Mouse (Mus musculus) megakaryocyte, adult 5-6 weeks (primary cell): ENCODE measurements around the gene Ankrd35. TPM values are rescaled to one million over a fixed set of nuclear protein-coding genes. Genes with fewer than 3 reads are reported as not detected.
"Not testable (repeated sequence)": the region's sequence is repeated elsewhere in the genome, so short reads cannot be mapped to it uniquely, and the experiment has no call there.

Experiments
- ATAC-seq: 2 replicates; pipeline ENCODE4 v1.8.0; 2016; ENCODE audit warnings: mild to moderate bottlenecking, inconsistent platforms; ENCODE audit not compliant: poor library complexity, severe bottlenecking
- total RNA-seq, 2 experiments: library from RNA; stranded (forward) in 1 of 2; stranded (reverse) in 1 of 2; fragments of 153-499, 151-499 nt in 1 of 2; fragments of 221-1000, 200-1000 nt in 1 of 2; gene quantifications; 2 replicates each; pipeline versions ENCODE4 v1.2.3 to v1.2.4; 2015 to 2017

Gene Ankrd35
- total RNA-seq, 2 experiments from 2014 or later, result not detected

DNA sequence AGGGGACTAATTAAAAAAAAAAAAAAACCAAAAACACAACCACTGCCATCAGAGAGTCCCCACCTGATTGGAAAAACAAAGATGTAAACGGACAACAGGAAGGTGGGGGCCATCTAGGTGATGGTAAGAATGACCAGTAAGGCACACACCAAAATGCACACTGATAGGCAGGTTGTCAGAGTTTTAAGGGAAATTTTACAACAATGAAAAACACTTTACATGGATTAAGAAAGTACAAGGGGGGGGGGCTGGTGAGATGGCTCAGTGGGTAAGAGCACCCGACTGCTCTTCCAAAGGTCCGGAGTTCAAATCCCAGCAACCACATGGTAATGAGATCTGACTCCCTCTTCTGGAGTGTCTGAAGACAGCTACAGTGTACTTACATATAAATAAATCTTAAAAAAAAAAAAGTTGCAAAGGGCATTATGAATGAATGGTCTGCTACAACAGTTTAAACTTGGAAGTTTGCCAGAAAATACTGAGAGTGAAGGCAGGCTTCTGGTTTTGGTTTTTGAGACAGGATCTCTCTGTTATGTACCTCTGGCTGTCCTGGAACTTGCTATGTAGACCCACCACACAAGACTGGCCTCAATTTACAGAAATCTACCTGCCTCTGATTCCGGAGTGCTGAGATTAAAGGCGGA lies 1.4 kb upstream of the Ankrd35 start:
- ATAC-seq, result no peak

DNA sequence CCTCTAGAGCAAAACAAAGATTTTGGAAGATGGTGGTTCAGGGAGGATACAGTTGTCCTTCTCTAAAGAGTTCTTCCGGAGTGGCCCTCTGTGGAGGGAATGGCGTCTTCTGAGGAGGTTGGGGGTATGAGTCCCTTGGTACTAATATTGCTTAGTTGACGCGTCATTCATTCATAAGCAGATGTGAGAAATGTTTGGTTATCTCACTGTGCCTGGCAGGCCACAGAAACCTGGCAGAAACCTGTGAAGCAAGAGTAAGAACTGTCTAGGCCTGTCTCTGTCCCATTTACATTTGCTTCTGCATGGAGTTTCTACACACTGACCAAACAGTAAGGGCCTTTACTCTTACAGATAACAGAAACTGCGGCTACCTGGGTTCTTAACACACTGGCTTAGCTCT lies 1.6 kb downstream of the Ankrd35 start:
- no peak for ATAC-seq

DNA sequence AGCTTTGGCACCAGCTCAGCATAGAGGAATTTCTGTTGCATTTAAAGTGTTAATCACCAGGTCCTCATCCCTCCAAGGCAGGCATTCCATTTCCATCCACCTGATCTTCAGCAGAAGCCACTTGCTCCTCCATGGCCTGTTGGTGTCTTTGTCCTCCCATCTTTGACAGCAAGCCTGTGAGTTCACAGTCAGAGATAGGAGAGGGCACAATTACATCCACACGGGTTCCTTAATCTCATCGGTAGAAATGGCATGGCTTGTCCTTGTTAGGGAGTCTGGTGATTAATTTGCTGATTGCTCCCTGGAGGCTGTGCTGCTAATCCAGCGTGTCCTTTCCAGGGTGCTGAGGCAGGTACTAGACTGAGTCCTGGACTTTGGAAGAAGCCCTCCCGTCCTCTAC lies 3.6 kb downstream of the Ankrd35 start:
- no peak for ATAC-seq

DNA sequence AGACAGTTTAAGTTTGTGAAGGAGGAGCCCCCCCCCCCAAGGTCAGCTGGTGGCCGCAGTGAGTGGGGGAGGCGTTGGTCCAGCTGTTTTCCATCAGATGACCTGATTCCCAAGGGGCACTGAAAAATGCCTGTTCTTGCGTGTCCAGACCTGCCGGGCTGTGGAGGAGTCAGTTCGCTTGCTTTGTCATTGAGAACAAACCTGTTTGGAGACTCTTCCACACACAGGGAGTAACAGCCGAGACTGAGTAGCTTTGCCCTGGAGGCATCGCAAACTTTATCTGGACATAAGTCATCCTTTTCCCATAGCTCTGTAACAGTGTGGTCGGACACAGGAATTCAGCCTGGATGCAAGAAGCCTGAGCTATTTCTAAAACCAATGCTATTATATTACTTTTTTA lies 4.5 kb downstream of the Ankrd35 start:
- no peak for ATAC-seq

DNA sequence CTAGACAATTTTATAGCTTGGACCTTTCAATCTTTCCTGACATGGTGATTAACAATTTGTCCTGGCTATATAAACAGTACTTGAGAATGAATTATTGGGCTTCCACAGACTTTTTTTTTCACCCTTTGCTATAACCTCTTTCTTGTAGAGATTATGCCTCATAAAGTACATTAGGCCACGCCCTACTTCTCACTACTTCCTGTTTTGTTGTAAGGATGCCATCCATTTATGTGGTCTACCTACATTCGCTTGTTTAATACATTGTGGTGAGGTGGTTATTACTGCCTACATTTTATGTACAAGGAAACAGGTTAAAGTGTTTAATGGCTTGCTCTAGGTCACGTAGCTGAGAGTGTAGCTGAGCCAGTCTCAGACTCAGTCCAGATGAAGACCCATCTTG lies 5.2 kb downstream of the Ankrd35 start:
- ATAC-seq, result no peak

DNA sequence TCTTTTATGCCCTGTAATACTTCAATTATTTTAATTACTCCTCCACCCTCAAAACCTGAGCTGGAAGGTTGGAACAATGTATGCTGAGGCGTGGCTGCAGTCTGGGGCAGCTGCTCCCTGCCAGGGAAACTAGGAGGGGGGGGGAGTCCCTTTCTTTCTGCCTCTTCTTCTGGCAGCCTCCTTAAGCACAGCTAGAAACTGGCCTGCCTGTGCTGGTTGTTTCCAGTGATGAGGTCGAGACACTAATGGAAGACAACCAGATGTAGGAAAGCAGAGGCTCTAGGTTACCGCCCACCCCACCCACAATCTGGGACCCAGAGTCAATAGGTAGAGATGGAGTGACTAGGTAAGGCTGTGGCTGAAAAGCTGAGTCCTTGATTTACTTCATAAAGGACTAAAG lies 5.8 kb downstream of the Ankrd35 start:
- ATAC-seq, result no peak

DNA sequence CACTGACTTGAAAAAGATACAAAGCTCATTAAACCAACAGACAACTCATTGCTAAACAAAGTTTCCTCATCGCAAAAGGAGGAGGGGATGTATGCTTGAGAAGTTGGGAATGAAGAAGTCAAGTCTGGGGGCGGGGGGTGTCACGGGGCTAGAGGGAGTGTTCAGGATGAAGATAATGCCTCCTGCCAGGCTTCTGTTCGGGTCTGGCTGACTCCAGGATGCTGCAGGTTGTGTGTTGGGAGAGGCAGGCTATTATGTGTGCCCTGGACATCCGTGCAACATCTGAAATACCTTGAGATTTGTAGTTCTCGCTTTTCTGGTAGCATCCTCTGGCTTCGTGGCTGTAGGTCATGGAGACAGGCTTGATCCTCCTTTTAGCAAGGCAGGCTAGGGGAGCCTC lies 8.5 kb downstream of the Ankrd35 start:
- no peak for ATAC-seq

DNA sequence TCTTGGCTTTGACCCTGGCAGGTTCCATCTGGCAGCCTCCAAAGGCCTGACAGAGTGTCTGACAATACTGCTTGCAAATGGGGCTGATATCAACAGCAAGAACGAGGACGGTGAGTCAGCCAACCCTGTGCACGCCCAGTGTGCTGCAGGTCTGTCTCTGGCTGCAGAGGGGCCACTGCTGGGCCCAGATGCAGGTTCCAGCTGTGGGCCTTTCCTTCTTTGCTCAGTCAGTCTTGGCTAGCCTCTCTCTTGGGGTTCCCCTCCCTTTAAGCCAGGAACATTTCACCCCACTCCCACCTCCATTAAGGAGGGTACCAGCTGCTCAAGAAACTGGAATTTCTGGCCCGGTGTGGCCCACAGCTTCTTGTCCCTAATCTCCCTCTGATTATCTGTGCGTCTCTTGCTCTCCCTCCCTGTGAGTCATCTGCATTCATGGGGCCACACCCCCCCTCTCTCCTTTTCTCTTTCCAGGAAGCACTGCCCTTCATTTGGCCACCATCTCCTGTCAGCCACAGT lies 9.3 kb downstream of the Ankrd35 start:
- no peak for ATAC-seq

DNA sequence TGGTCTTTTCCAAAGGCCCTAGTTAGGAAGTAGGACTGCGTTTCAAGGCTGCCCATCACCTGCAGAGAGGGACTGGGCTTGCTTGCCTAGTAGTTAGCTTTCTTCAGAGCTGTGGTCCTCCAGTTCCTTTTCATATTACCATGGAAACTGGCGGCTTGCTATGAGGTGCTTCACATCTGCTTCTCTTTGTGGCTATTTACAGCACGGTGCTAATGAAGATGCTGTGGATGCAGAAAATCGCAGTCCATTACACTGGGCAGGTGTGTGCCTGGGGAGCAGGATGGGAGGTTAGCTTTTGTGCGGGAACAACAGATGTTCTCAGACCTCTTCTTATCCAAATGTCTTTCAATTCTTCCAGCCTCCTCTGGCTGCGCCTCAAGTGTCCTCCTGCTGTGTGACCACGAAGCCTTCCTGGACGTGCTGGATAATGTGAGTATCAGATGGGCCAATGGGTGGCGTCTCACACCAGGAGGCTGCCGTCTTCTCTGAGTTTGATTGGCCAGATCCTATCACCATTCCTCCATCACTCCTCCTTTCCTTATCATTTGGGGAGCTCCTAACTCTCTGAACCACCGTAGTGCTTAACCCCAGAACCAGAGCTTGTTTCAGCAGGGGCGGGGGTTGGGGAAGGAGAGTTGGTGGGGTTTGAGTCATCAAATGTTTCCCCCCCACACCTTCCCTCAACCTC lies 10.5 kb downstream of the Ankrd35 start:
- no peak for ATAC-seq

DNA sequence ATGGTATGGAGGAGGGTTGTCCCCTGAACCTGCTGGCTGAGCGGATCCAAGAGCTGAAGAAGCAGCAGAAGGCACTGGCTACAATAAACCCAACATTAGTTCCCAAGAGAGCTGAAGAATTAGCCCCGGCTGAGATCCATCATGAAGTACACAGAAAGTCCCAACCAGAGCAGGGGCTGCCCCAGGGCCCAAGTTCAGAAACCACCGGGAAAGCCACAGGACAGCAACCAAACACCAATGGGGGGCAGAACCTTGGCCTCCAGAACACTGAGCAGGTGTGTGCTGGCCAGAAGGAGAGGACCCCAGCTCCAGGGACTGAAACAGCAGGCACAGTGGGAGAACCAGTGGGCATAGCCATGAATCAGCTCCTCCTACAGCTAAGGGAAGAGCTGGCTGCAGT lies 13.6 kb downstream of the Ankrd35 start:
- ATAC-seq, result no peak

DNA sequence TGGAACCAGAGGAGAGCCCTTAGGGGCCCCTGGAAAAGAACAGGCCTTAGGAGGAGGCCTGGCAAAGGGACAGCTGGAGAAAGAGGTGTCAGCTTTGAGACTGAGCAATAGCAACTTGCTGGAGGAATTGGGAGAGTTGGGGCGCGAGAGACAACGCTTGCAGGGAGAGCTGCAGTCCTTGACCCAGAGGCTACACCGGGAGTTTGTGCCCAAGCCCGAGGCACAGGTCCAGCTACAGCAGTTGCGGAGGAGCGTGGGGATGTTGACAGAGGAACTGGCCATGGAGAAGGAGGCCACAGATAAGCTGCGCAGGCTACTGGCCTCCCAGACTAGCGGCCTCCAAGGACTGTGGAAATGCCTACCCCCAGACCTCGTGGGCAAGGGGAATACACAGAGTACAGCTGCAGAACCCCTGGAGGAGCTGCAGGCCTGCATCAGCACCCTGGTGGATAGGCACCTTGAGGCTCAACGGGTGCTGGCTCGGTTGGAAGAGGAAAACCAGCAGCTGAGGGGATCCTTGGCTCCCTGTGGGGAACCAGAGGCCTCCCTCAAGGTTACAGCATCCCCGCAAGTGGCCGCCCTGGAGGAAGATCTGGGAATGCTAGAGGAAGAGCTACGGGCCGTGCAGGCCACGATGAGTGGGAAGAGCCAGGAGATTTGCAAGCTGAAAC lies 14.4 kb downstream of the Ankrd35 start:
- no peak for ATAC-seq

DNA sequence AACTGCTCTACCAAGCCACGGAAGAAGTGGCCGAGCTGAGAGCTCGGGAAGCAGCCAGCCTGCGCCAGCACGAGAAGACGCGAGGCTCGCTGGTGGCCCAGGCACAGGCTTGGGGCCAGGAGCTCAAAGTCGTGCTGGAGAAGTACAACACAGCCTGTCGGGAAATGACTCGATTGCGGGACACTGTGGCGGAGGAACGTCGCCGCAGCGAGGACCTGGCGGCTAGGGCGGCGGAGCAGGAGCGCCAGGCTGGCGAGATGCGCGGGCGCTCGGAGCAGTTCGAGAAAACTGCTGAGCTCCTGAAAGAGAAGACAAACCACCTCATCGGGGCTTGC lies 14.9 kb downstream of the Ankrd35 start:
- ATAC-seq, result no peak

DNA sequence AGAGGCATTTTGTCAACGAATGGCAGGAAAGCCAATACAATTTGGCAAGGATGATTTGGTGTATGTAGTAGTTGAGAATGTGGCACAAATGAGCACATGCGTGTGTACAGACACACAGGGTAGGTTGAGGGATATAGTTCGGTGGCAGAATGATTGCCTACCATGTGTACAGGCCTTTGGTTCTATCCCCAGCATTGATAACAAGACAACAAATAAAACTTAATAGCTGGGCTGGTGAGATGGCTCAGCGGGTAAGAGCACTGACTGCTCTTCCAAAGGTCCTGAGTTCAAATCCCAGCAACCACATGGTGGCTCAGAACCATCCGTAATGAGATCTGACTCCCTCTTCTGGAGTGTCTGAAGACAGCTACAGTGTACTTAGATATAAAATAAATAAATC lies 16.1 kb downstream of the Ankrd35 start:
- not testable (repeated sequence) for ATAC-seq

DNA sequence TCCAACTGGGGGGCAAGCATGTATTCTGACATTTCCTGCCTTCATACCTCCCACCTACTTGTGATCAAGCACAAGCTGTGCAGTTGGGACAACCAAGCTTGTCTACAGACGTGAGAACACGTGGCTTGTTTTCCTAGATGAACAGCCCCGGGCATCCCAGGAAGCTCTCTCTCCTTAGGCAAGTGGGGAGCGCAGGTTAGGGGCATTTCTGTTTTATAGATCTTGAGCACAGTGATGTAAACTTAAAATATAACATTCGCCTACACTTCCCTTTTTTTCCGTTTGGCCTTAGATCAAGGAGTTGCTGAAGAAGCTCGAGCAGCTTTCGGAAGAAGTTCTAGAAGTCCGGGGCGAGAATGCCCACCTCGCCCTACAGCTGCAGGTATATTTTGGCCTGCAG lies 18.9 kb downstream of the Ankrd35 start:
- ATAC-seq, result no peak

DNA sequence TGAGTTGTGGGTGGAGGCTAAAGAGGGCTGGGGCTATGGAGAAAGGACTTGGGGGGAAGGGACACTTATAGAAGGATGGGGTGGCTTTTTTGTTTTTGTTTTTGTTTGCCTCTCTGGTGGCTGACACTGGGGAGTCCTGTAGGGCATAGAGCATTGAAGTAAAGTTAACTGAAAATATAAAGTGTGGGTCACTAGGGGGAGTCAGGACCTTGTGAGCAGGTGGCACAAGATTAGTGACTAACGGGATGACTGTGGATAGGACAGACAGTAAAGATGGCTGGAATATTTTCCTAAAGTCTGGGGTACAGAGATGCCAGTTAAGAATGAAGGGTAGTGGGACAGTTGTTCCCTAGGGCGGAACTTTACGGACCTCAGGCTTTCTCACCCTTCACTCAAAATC lies 20.4 kb downstream of the Ankrd35 start:
- peak; percentile 56 for ATAC-seq

DNA sequence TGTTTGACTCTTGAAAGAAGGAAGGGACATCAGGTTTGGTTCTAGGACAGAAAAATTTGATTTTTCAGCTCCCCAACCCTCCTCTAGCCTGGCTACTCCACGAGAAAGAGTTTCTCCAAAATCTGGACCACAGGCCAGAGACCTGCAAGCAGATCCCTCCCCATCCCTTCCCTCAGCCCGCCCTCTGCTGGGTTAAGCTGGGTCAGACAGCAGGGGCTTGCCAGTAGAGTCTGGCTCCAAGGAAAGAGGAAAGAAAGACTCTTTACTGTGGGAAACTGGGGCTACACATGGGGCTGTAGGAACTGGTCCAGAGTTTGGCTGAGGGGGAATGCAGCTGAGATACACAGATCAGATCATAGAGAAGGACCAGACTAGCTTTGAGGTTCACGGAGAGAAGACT lies 22.6 kb downstream of the Ankrd35 start:
- ATAC-seq, result no peak

DNA sequence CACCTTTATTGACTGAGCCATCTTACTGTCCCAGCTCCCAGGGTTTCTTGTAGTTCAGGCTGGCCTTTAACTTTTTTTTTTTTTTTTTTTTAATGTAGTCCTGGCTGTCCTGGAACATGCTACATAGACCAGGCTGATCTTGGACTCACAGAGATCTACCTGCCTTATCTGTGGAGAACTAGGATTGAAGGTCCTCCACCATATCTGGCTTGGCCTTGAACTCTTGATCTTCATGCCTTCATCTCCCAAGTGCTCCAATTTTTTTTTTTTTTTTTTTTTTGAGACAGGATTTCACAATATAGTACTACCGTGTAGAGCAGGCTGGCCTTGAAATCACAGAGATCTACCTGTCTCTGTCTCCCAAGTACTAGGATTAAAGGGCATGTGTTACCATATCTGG lies 23.6 kb downstream of the Ankrd35 start:
- no peak for ATAC-seq

DNA sequence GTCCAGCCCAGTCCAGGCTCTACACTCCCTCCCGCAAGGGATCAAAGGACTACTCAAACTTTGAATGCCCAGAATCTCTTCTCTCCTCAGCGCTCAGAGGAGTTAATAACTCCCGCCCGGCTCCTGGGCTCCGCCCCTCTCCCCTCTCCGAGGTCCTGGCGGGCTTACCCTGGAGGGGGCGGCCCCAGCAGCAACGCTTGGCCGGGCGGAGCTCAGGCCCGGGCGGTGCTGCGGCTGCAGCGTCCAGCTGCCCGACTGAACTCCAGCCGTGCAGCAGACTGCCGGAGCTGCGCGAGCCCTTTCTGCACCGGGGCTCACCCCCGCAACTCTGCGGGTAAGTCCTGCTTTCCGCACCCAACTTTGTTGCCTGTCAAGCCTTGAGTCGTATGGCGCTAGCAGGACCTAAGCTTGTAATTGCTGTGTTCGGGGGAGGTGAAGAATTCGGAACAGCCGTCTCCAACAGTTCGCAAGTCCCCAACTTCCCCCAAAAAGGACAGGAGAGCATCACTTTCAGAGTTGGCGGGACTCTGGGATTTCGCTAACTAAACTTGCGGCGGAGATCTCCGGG lies 26.4 kb downstream of the Ankrd35 start, which contains the start of gene Pias3:
TSS of gene Pias3 (plus strand) at position 187 of the 568 bp plus-strand sequence.
- peak; percentile 81 for ATAC-seq

DNA sequence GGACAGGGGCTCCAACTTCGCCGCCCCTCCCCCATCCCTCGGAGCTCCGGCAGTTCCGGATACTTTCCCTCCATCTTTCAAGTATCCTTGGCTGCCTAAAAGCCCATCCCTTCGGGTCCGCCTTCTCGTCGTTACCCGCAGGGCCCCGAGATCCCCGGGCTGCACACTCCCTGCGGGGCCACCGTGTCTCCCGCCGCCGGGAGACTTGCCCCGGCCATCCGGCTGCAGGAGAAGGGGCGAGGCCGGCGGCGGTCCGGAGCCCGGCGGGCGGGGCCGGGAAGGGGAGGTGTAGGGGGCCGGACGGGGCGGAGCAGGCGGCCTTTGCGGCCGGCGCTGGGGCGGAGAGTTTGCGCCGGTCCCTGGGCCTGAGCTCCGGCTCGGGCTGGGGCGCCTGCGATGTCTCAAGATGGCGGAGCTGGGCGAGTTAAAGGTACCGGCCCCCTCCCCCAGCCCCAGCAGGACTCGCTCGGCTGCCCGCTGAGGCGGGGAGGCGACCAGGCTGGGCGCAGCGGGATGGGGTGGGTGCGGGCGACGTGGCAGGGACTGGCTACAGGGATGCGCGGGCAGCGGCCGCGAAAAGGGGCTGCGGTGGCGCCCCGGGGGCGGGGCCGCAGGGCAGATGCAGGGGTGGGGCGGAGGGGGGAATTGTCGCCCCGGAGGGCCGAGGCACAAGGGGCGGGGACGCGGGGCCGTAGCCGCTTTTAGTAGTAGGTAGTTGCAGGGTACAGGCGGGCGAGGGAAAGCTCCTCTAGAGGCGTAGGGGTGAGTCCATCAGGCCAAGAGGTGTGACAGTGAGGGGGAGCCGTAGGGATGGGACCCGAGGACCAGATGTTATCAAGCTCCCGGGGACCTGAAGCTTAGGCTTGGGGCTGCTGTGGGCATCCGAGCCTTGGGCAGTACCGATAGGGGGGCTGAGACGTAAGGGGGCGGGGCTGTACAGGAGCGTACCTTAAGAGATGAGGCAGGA lies 27.1 kb downstream of the Ankrd35 start:
- peak; percentile 87 for ATAC-seq

DNA sequence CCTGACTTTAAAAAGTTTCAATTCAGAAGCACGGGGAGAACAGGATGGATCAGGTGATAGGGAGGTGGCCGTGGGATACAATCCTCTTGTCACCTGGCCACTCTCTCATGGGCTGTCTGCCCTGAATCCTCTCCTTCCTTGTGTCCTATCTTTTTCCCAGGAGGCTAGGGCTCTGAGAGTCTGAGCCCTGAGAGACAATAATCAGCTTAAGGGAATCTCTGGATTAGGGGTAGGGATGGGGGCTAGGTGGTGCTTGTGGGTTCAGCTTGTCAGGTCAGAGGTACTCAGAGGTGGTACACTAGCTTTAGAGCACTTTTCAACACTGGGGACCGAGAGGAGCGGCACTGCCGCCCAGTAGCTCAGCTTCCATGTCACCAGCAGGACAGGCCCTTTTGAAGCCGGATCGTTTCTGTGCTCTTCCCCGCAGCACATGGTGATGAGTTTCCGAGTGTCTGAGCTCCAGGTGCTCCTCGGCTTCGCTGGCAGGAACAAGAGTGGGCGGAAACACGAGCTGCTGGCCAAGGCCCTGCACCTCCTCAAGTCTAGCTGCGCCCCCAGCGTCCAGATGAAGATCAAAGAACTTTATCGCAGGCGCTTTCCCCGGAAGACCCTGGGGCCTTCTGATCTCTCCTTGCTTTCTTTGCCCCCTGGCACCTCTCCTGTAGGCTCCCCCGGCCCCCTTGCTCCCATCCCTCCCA lies 29.2 kb downstream of the Ankrd35 start:
- no peak for ATAC-seq
